Mouse (Mus musculus): Measurements from ENCODE around the gene Gm36864. TPM values are rescaled to one million over a fixed set of nuclear protein-coding genes. Genes with fewer than 3 reads are reported as not detected.

Gm36864 gene
- polyA plus RNA-seq, 1 experiment from 2014 or later = not detected

DNA sequence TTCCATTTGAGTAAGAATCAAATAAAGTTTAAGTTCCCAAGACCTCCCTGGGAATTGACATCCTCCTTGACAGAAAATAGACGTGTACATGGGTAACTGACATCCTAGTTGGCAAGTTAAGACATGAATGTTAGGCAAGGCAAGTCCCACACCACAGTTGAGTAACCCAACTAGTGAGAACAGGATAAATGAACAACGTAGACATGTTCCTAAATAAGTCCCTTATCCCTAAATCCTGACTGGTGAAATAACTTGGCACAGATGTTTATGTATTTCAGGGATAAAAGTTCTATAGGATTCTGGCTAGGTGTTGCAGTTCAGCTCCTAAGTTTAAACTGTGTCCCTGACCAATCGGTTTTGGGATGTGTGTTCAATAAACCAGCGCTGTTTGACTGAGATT lies 55.0 kb downstream of the Gm36864 start:
- no peak for TF ChIP-seq CTCF (IDR thresholded peaks at IDR 0.05; ENCODE audit: low read depth)
- no peaks in the 10 kb centered on the region for H3K9me3 ChIP-seq (ENCODE audit: control insufficient read depth)
- no peaks in the 10 kb centered on the region for H3K27me3 ChIP-seq (replicated peaks; ENCODE audit: control insufficient read depth, insufficient read depth, low read length)
- H3K9ac ChIP-seq (ENCODE audit: low read depth, low read length) = no peak overlapping the region
- no peaks in the 10 kb centered on the region for H3K36me3 ChIP-seq (ENCODE audit: control insufficient read depth, insufficient read depth)
- no peaks in the 10 kb centered on the region for H3K4me1 ChIP-seq (replicated peaks; ENCODE audit: control insufficient read depth, insufficient read depth, low read length)
- no peak overlapping the region for H3K4me2 ChIP-seq (replicated peaks; ENCODE audit: low read depth)
- no peak for ATAC-seq
- 85% methylated on average over 4 of the region's 4 CpGs for WGBS
- H3K4me3 ChIP-seq (ENCODE audit: low read depth, low read length) = no peak overlapping the region
- H3K27ac ChIP-seq (ENCODE audit: low read depth, low read length) = no peak overlapping the region

DNA sequence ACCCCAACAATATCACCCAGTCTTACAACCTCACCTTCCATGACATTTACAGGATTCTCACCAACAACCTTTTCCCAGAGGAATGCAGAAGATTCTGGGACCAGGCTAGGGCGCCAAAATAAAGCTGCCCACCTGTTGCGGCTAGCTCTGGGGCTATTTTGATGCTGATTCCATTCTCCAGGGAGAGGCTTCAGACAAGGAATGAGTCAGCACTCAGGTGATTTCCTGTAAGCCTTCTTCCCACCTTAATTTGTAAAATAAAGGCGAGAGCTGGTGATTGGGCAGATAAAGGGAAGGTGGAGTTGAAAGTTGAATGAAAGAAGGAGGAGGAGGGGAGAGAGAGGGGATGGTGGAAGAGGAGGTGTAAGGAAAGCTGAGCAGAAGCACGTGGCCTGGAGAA lies 55.4 kb downstream of the Gm36864 start:
- no peak for ATAC-seq

More for the DNA sequence above, 55.4 kb downstream of the Gm36864 start:
- Histone ChIP-seq H3K9me3 (ENCODE audit: control insufficient read depth) (no peaks in the 10 kb centered on the region), H3K4me2 (replicated peaks; ENCODE audit: low read depth) (no peak overlapping the region), H3K27me3 (replicated peaks; ENCODE audit: control insufficient read depth, insufficient read depth, low read length) (no peaks in the 10 kb centered on the region), H3K36me3 (ENCODE audit: control insufficient read depth, insufficient read depth) (no peaks in the 10 kb centered on the region), H3K9ac (ENCODE audit: low read depth, low read length) (no peak overlapping the region), H3K27ac (ENCODE audit: low read depth, low read length) (no peak overlapping the region), H3K4me3 (ENCODE audit: low read depth, low read length) (no peak overlapping the region), H3K4me1 (replicated peaks; ENCODE audit: control insufficient read depth, insufficient read depth, low read length) (no peaks in the 10 kb centered on the region)
- TF ChIP-seq CTCF (IDR thresholded peaks at IDR 0.05; ENCODE audit: low read depth) = no peak
- 54% methylated on average over 4 of the region's 4 CpGs for WGBS

Other genes starting within 250 kb of the Gm36864 start
- gene Klk1b11, start 240.3 kb upstream of the Gm36864 start, polyA plus RNA-seq (2015; fragmentation: Nextera tagmentation; extraction: Ambion mirVana) = not detected in 2 replicates
- not detected in 2 replicates for gene Klk1b26, start 224.0 kb upstream of the Gm36864 start, polyA plus RNA-seq (2015; fragmentation: Nextera tagmentation; extraction: Ambion mirVana)
- not detected in 2 replicates for gene Klk1b27, start 183.9 kb upstream of the Gm36864 start, polyA plus RNA-seq (2015; fragmentation: Nextera tagmentation; extraction: Ambion mirVana)
- gene Klk1b21, start 133.8 kb upstream of the Gm36864 start, polyA plus RNA-seq (2015; fragmentation: Nextera tagmentation; extraction: Ambion mirVana) = not detected in 2 replicates
- not detected in 2 replicates for gene Klk1b22, start 123.5 kb upstream of the Gm36864 start, polyA plus RNA-seq (2015; fragmentation: Nextera tagmentation; extraction: Ambion mirVana)
- not detected in 2 replicates for gene Klk1b16, start 99.4 kb upstream of the Gm36864 start, polyA plus RNA-seq (2015; fragmentation: Nextera tagmentation; extraction: Ambion mirVana)
- gene Klk1b24, start 47.9 kb upstream of the Gm36864 start, polyA plus RNA-seq (2015; fragmentation: Nextera tagmentation; extraction: Ambion mirVana) = not detected in 2 replicates
- gene Klk1b3, start 38.0 kb upstream of the Gm36864 start, polyA plus RNA-seq (2015; fragmentation: Nextera tagmentation; extraction: Ambion mirVana) = not detected in 2 replicates
- gene Klk1b4, start 28.7 kb upstream of the Gm36864 start, polyA plus RNA-seq (2015; fragmentation: Nextera tagmentation; extraction: Ambion mirVana) = not detected in 2 replicates
- not detected in 2 replicates for gene Klk1b5, start 20.2 kb upstream of the Gm36864 start, polyA plus RNA-seq (2015; fragmentation: Nextera tagmentation; extraction: Ambion mirVana)
- 23.0 and 35.6 TPM in 2 replicates for gene Klk1, start 10.8 kb upstream of the Gm36864 start, polyA plus RNA-seq (2015; fragmentation: Nextera tagmentation; extraction: Ambion mirVana)
- gene 1700028J19Rik, start 10.5 kb downstream of the Gm36864 start, polyA plus RNA-seq (2015; fragmentation: Nextera tagmentation; extraction: Ambion mirVana) = 0.65 and 1.1 TPM in 2 replicates
- 40.3 and 42.3 TPM in 2 replicates for gene 2410002F23Rik, start 10.5 kb downstream of the Gm36864 start, polyA plus RNA-seq (2015; fragmentation: Nextera tagmentation; extraction: Ambion mirVana)
- gene Acp4, start 21.2 kb downstream of the Gm36864 start, polyA plus RNA-seq (2015; fragmentation: Nextera tagmentation; extraction: Ambion mirVana) = not detected in 2 replicates
- not detected in 2 replicates for gene Gm15517, start 25.3 kb downstream of the Gm36864 start, polyA plus RNA-seq (2015; fragmentation: Nextera tagmentation; extraction: Ambion mirVana)
- 3.5 and 3.8 TPM in 2 replicates for gene Clec11a, start 70.7 kb downstream of the Gm36864 start, polyA plus RNA-seq (2015; fragmentation: Nextera tagmentation; extraction: Ambion mirVana)
- gene Shank1, start 74.1 kb downstream of the Gm36864 start, polyA plus RNA-seq (2015; fragmentation: Nextera tagmentation; extraction: Ambion mirVana) = 0.39 and 0.44 TPM in 2 replicates
- 0.55 and 0.58 TPM in 2 replicates for gene Syt3, start 147.9 kb downstream of the Gm36864 start, polyA plus RNA-seq (2015; fragmentation: Nextera tagmentation; extraction: Ambion mirVana)
- 0.51 and 0.60 TPM in 2 replicates for gene 1700008O03Rik, start 149.6 kb downstream of the Gm36864 start, polyA plus RNA-seq (2015; fragmentation: Nextera tagmentation; extraction: Ambion mirVana)
- 0.35 and 0.54 TPM in 2 replicates for gene Lrrc4b, start 192.8 kb downstream of the Gm36864 start, polyA plus RNA-seq (2015; fragmentation: Nextera tagmentation; extraction: Ambion mirVana)
- gene Aspdh, start 229.2 kb downstream of the Gm36864 start, polyA plus RNA-seq (2015; fragmentation: Nextera tagmentation; extraction: Ambion mirVana) = 1.5 and 1.7 TPM in 2 replicates
- gene Josd2, start 231.8 kb downstream of the Gm36864 start, polyA plus RNA-seq (2015; fragmentation: Nextera tagmentation; extraction: Ambion mirVana) = 28.6 and 30.3 TPM in 2 replicates

Measured in intestine, postnatal 0 days (tissue).